Comparison of ENCODE assay signal across 9 mouse cellular contexts in genomic region chr14:34777810-34778209, GRCm38 (mm10). TPM values are rescaled to one million over a fixed set of nuclear protein-coding genes. Genes with fewer than 3 reads are reported as not detected.
A peak's percentile ranks its signal among the peaks of the same experiment; 100 is the strongest.
DNase-seq lines count a peak whose midpoint lies in the region; ATAC-seq and TF ChIP-seq lines count a peak whose summit lies in the region.
"Had no signal": no experiment of that assay in that cellular context is flagged by ENCODE, and none has a peak within 500 bp of the region (broad histone marks: within the 10 kb centered on the region; RNA-seq: fewer than 3 reads in every experiment).

No protein-coding gene starts in this region.

- no peak for TF ChIP-seq EP300 in MEL (IDR thresholded peaks at IDR 0.05; ENCODE audit: low read depth in 1 of 2, low read length in 2 of 2)
- TF ChIP-seq EP300 in lung, postnatal 0 days (IDR thresholded peaks at IDR 0.05) = no peak

- no peaks in the 10 kb centered on the region for H3K27me3 ChIP-seq in MEL (ENCODE audit: control insufficient read depth in 1 of 2, insufficient read depth in 2 of 2, low read length in 2 of 2)
- no peaks in the 10 kb centered on the region for H3K27me3 ChIP-seq in kidney, embryonic 14.5 days (ENCODE audit: control insufficient read depth, insufficient read depth, low read length)
- no peaks in the 10 kb centered on the region for H3K27me3 ChIP-seq in lung, postnatal 0 days (replicated peaks; ENCODE audit: insufficient read depth, low read length)
- H3K27me3 ChIP-seq: liver, embryonic 13.5 days had no signal

- TF ChIP-seq POLR2A in MEL (IDR thresholded peaks at IDR 0.05; ENCODE audit: control insufficient read depth in 1 of 2, insufficient read depth in 1 of 2, low read depth in 1 of 2, low read length in 2 of 2, poor library complexity in 1 of 2) = no peak

- intact Hi-C loops in gastrocnemius, adult 2 months (cut with DNase I) = loop anchor here (1.0 kb wide), 1 partner anchor 161 kb away; no protein-coding TSS in a partner anchor
- intact Hi-C loops in gastrocnemius, postnatal 36 days (cut with DNase I) = loop anchor here (2.0 to 5.0 kb wide), 2 partner anchors 161 to 406 kb away; partner anchors contain the start of gene Sncg

- ATAC-seq in frontal cortex, adult (ENCODE audit: low TSS enrichment) = peak; percentile 88
- ATAC-seq in kidney, embryonic 14.5 days (ENCODE audit: low FRiP score, low TSS enrichment) = peak; percentile 51; the same call in 1 of the 2 replicates
- 0 out of 2 replicates have a peak, but pooled peaks have one; percentile 26 for ATAC-seq in lung, postnatal 0 days

- peak; percentile 73 for TF ChIP-seq RAD21 in MEL (IDR thresholded peaks at IDR 0.05; ENCODE audit: low read depth, low read length)

- H3K4me2 ChIP-seq in kidney, embryonic 14.5 days (replicated peaks; ENCODE audit: low read depth, low read length) = no peak overlapping the region
- no peak overlapping the region for H3K4me2 ChIP-seq in lung, postnatal 0 days (replicated peaks; ENCODE audit: low read depth, low read length)
- H3K4me2 ChIP-seq: liver, embryonic 13.5 days had no signal

- H3K79me2 ChIP-seq in MEL (ENCODE audit: control insufficient read depth, insufficient read depth, low read length, poor library complexity) = no peaks in the 10 kb centered on the region

- peak; percentile 26 for DNase-seq in gastrocnemius, adult 2 months
- no peak for DNase-seq in gastrocnemius, postnatal 36 days
- DNase-seq in MEL (ENCODE audit: low read depth, low spot score) = peak; percentile 79
- DNase-seq in cerebellum, adult 9-10 months = peak; percentile 52
- peak; percentile 66 for DNase-seq in lung, postnatal 0 days (ENCODE audit: low spot score)
- DNase-seq in retina, embryonic 14.5 days (ENCODE audit: low spot score) = peak; percentile 86
- DNase-seq: liver, embryonic 13.5 days had no signal

- no peak overlapping the region for H3K9ac ChIP-seq in MEL (ENCODE audit: control insufficient read depth, low read depth, low read length, poor library complexity, severe bottlenecking)
- H3K9ac ChIP-seq in kidney, embryonic 14.5 days (ENCODE audit: low read depth, low read length) = no peak overlapping the region
- no peak overlapping the region for H3K9ac ChIP-seq in lung, postnatal 0 days (replicated peaks; ENCODE audit: low read depth)
- H3K9ac ChIP-seq: liver, embryonic 13.5 days had no signal

- peak; percentile 76 for TF ChIP-seq CTCF in gastrocnemius, adult 2 months (IDR thresholded peaks at IDR 0.05)
- TF ChIP-seq CTCF in MEL (IDR thresholded peaks at IDR 0.05 in 2 of 3, conservative IDR thresholded peaks at IDR 0.05 in 1 of 3; ENCODE audit: control insufficient read depth in 1 of 3, insufficient read depth in 1 of 3, low read depth in 2 of 3, low read length in 3 of 3, poor library complexity in 1 of 3, severe bottlenecking in 1 of 3) = peak; percentile 62 to 67 (median 64)
- TF ChIP-seq CTCF in lung, postnatal 0 days (IDR thresholded peaks at IDR 0.05) = peak; percentile 91

- 18% methylated on average over 10 of the region's 10 CpGs for WGBS in kidney, embryonic 14.5 days
- WGBS in lung, postnatal 0 days = 19% methylated on average over 10 of the region's 10 CpGs

- H3K9me3 ChIP-seq in MEL (replicated peaks; ENCODE audit: insufficient read depth, low read length) = no peaks in the 10 kb centered on the region
- H3K9me3 ChIP-seq in kidney, embryonic 14.5 days (ENCODE audit: control insufficient read depth, low read length) = 0 out of 2 replicates have a peak, but pooled peaks cover 3% of the 10 kb centered on the region
- no peaks in the 10 kb centered on the region for H3K9me3 ChIP-seq in lung, postnatal 0 days (ENCODE audit: low read length)
- H3K9me3 ChIP-seq: liver, embryonic 13.5 days had no signal

- H3K36me3 ChIP-seq in MEL (ENCODE audit: control insufficient read depth in 1 of 2, insufficient read depth in 2 of 2, low read length in 2 of 2) = no peaks in the 10 kb centered on the region
- no peaks in the 10 kb centered on the region for H3K36me3 ChIP-seq in kidney, embryonic 14.5 days (ENCODE audit: control insufficient read depth, insufficient read depth, low read length)
- H3K36me3 ChIP-seq in lung, postnatal 0 days (ENCODE audit: insufficient read depth, low read length) = no peaks in the 10 kb centered on the region
- H3K36me3 ChIP-seq: liver, embryonic 13.5 days had no signal

- no peak overlapping the region for H3K4me3 ChIP-seq in gastrocnemius, adult 2 months
- H3K4me3 ChIP-seq in MEL (ENCODE audit: control insufficient read depth in 1 of 2, insufficient read depth in 1 of 2, low read depth in 2 of 2, low read length in 2 of 2) = no peak overlapping the region
- H3K4me3 ChIP-seq in kidney, embryonic 14.5 days (ENCODE audit: low read length) = no peak overlapping the region
- H3K4me3 ChIP-seq in lung, postnatal 0 days (ENCODE audit: low read depth, low read length) = no peak overlapping the region
- H3K4me3 ChIP-seq: liver, embryonic 13.5 days had no signal

- no peak overlapping the region for H3K27ac ChIP-seq in gastrocnemius, adult 2 months
- H3K27ac ChIP-seq in MEL (ENCODE audit: control insufficient read depth, low read depth, low read length) = no peak overlapping the region
- H3K27ac ChIP-seq in kidney, embryonic 14.5 days (ENCODE audit: low read depth, low read length) = no peak overlapping the region
- no peak overlapping the region for H3K27ac ChIP-seq in lung, postnatal 0 days (ENCODE audit: low read length)
- H3K27ac ChIP-seq: liver, embryonic 13.5 days had no signal

- H3K4me1 ChIP-seq in MEL (ENCODE audit: control insufficient read depth in 1 of 2, insufficient read depth in 2 of 2, low read length in 2 of 2) = peaks cover 0 to 3% of the 10 kb centered on the region in 2 experiments; a peak in 1 of 4 replicates
- H3K4me1 ChIP-seq in kidney, embryonic 14.5 days (ENCODE audit: control insufficient read depth, insufficient read depth, low read length) = no peaks in the 10 kb centered on the region
- no peaks in the 10 kb centered on the region for H3K4me1 ChIP-seq in lung, postnatal 0 days (ENCODE audit: insufficient read depth, low read depth, low read length)
- H3K4me1 ChIP-seq: liver, embryonic 13.5 days had no signal

TF ChIP-seq in MEL, 35 proteins besides CTCF, POLR2A, EP300 and RAD21:
- TF ChIP-seq MEF2A (IDR thresholded peaks at IDR 0.05; ENCODE audit: extremely low read depth, insufficient replicate concordance, low read depth, low read length, poor library complexity, severe bottlenecking) = no peak
- TF ChIP-seq E2F4 (IDR thresholded peaks at IDR 0.05; ENCODE audit: borderline replicate concordance, low read depth, low read length) = no peak
- TF ChIP-seq SMC3 (IDR thresholded peaks at IDR 0.05; ENCODE audit: low read depth, low read length) = peak; percentile 83
- peak; percentile 85 for TF ChIP-seq ZC3H11A (IDR thresholded peaks at IDR 0.05; ENCODE audit: low read depth, low read length)
- peak; percentile 61 for TF ChIP-seq MAX (IDR thresholded peaks at IDR 0.05; ENCODE audit: low read length)

RNA-seq across cellular contexts. Expression of gene Grid1, which starts 42.1 kb away (rescaled TPM):
- total RNA-seq in gastrocnemius, adult 2 months (2021) = not detected
- not detected for total RNA-seq in gastrocnemius, postnatal 36 days (2021)
- not detected in 2 replicates for total RNA-seq in MEL (2012; rRNA removed)
- not detected for polyA plus RNA-seq in MEL (2012; ENCODE audit: insufficient read depth in 1 of 2, insufficient read length in 2 of 2, low read depth in 1 of 2, low replicate concordance in 2 of 2, missing spikeins in 1 of 2)
- polyA plus RNA-seq in kidney, embryonic 14.5 days (2014; fragmentation: Nextera tagmentation; extraction: Ambion mirVana) = 0.51 and 0.76 TPM in 2 replicates
- polyA plus RNA-seq in lung, postnatal 0 days (2015; fragmentation: Nextera tagmentation; extraction: Ambion mirVana) = 0.02 and 0.29 TPM in 2 replicates

Comparison
In these comparisons a context has a peak if more than half of its experiments do, and no peak if none do; other contexts are left out.
1. DNase-seq: peak in gastrocnemius, adult 2 months (single experiment), MEL (single experiment), cerebellum, adult 9-10 months (single experiment), lung, postnatal 0 days (single experiment) and retina, embryonic 14.5 days (single experiment); none in gastrocnemius, postnatal 36 days (0 of 2).
2. ATAC-seq: peak in every context shown above with its lines; median percentile 88 in frontal cortex, adult; 51 in kidney, embryonic 14.5 days; 26 in lung, postnatal 0 days.
3. Peak in every context shown above with its lines, with median percentiles within 50 percentile points of each other: CTCF ChIP-seq.